Mouse (Mus musculus): ENCODE measurements around the gene Mfap1b.

- TF ChIP-seq POLR2A (IDR thresholded peaks at IDR 0.05; ENCODE audit: low read depth, low read length) (no peak), CTCF (IDR thresholded peaks at IDR 0.05; ENCODE audit: extremely low read depth, insufficient read depth, insufficient read length, insufficient replicate concordance) (no peak)
Measured at GRCm38 (mm10) chr2:121443068-121443349, 30.9 kb downstream of the Mfap1b start.
